Mouse (Mus musculus): ENCODE data around the gene Ubtd1.

Gene Ubtd1

DNA sequence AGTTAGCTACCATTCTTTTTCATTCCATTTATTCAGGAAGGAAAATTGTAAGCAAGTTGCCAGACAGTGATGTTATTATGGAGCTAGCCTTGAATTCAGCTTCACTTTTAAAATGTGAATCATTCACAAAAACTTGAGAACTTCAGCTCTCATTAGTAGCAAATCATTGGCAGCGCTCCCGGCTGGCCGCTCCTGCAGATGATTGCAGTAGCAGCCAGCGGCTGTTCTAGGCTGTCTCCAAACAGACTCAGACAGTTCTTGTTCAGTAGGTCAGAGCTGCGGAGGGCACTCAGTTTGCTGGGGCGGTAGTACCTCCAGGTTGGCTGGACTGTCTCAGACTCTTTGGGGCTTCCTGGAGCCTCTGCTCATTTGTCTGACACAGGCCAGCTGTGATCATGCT lies 11.9 kb downstream of the Ubtd1 start:
- in situ Hi-C loops (cut with MseI, MboI), result no loop called here

DNA sequence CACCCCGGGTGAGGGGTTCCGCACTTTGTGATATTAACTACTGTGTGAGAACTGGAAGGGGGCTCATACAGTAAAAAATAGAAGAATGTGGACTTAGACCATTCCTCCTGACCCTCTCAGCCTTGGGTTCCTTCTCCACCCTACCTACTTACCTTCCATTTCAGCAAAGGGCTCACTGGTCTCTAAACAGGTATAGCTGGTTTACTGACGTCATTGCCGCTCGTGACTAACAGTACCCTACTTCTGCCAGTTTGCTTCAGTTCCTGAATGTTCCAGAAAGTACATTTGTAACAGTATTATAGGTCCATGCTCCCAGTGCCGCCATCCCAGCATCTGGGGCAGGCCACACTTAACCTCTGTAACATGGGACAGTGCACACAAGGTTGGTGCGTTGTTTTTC lies 12.5 kb downstream of the Ubtd1 start:
- in situ Hi-C loops (cut with MseI, MboI), result no loop called here

DNA sequence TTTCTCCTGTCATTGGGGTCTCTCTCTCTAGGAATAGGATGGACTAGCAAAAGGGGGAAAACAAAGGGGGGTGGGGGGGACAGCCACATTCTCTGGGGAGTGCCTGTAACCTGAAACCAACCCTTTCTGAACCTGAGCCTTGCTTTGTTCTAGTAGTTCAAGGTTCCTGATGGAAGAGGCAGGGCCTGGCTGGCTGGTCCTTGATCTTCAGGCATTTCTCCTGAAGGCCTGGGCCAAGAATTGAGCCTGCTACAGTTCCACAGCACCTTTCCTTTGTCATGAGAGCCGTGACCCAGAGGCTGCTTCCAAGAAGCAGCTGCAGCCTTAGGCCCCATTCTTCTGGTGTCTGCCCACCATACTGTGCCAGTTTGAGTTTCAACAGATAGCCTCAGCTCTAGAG lies 13.9 kb downstream of the Ubtd1 start:
- in situ Hi-C loops (cut with MseI, MboI), result no loop called here

DNA sequence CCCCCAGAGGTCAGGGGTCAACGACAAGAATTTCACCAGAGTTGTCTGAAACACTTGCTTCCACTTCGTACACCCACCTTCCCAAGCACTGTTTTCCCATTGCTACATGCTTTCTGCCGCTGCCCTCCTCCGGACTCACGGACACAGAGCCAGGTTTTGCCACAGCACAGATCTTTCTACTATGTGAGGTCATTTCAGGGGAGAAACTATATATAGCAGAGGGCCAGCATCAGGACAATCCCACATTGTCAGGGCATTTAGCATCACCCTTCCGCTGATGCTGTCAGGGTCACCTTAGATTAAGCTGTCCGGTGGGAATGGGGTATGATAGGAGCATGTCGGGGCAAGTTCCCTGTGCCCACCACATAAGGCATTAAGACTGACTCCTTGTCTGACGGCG lies 15.5 kb downstream of the Ubtd1 start:
- in situ Hi-C loops (cut with MseI, MboI), result no loop called here

DNA sequence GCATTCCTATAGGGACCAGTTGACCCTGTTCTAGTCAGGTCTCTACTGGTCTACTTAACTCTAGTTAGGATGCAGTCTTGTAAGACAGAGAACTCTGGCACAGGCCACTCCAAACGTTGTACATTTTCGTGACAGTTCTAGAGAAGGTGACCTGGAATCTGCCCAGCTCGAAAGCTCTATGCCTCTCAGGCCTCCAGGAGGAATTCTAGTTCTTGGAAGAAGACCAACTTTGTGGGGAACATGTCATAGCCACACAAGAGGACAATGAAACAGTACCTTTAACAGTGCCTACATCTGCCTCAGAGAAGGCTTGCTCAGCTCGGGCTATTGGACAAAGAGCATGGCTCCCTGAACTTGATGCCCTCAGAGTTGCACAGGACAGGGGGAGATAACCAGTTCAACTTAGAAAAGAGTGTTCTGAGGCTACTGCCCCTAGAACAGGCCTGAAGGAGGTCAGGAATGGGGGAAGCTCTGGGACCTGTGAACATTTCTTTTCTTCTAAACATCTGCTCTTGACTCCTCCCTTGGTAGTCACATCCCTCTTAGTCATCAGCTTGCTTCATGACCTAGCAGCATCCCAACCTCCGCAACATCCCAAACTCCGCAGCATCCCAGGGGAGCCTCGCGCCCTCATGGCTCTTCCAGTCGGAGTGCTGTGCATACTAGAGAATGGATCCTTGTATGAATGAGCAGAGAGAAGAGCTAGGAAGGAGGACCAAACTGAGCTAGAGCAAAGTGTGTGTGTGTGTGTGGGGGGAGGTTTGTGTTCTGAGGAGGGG lies 17.4 kb downstream of the Ubtd1 start:
- in situ Hi-C loops (cut with MseI, MboI), result no loop called here

DNA sequence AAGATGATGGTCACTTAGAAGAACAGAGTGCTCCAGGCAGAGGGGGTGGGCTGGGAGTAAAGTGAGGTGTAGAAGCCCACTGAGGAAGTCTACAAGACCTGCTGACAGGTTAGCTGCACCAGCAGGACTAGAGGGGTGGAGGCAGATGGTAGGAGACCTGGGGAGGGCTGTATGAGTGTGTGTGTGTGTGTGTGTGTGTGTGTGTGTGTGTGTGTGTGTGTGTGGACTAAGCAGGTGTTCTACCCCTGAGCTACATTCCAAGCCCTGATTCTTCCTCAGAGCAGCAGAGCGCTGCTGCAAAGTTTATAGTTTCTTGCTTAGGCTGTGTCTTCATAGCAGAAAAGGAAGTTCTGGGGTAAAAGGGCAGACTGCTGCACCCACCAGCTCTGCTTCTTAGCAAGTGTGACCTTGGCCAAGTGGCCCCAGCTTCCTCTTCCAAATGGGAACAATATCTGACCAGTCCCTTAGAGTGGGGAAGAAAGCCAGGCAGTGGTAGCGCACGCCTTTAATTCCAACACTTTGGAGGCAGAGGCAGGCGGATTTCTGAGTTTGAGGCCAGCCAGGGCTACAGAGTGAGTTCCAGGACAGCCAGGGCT lies 18.2 kb downstream of the Ubtd1 start:
- in situ Hi-C loops (cut with MseI, MboI), result no loop called here

DNA sequence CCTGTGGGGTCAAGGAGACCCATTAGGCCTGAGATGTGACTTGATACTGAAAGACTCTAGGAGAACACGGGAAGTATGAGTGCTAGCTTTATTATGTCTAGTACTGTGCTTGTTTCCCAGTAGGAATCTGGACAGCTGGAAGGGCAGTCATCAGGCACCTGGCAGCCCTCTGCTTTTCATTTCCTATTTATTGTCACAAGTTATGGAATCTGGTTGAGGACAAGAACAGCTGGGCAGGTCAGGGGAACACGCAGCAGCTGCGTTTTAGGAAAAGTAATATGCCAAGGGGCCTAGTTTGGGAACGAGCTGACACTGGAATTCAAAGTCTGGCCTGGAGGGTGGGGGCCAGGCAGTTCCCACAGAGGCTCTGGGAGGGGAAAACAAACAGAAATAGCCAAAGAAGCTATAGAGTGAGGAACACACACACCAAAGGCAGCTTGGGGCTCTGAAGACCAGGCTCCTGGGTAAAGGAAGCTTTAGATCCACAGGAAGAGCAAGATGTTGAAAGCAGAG lies 18.9 kb downstream of the Ubtd1 start:
- in situ Hi-C loops (cut with MseI, MboI), result no loop called here

DNA sequence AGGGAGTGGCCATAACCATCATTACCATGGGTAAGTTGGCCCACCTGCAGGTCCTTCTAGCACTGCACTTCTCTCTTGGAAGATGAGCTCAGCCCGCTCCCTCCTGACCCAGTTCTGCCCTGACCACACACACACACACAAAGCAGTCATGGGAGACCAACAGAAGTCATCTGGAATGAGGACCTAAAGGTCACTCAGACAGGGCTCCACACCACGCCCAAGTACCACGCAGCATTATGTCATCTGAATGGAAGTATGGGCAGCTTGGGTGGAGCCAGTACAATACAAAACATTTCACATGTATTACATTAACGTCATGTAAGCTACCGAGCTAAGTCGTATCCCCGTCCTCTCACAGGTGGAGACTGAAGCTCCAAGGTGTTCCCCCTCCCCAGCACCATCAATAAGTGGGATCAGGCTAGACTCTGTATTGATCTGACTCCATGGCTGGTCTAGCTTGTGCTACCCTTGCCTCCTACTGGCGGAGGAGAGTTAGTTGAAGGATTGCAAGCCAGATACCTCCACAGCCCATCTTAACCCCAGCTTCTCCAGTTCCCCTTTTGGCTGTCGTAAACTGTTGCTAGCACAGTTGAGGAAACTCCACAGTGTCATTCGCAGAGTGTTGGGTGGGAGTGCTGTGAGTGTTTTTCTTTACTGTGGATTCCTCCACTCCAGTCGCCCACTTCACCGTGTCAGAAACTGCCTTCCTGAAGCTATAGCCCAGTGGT lies 19.9 kb downstream of the Ubtd1 start:
- in situ Hi-C loops (cut with MseI, MboI), result no loop called here

DNA sequence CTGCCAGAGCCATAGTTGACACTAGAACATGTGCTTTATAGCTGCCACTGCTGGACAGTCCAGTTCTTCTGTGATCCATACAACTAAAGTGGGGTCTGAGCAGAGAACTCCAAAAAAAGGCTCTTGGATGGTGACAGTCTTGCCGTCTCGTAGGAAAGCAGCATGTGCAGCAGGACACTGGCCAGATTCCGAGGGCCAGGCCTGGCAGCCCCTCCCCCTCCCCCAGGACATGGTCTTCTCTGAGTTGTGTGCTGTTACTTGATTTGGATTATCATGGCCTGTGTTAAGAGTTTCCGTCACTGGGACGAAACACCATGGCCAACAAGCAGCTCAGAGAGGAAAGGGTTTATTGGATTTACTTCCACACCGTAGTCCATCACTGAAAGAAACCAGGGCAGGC lies 22.7 kb downstream of the Ubtd1 start:
- in situ Hi-C loops (cut with MseI, MboI), result no loop called here

DNA sequence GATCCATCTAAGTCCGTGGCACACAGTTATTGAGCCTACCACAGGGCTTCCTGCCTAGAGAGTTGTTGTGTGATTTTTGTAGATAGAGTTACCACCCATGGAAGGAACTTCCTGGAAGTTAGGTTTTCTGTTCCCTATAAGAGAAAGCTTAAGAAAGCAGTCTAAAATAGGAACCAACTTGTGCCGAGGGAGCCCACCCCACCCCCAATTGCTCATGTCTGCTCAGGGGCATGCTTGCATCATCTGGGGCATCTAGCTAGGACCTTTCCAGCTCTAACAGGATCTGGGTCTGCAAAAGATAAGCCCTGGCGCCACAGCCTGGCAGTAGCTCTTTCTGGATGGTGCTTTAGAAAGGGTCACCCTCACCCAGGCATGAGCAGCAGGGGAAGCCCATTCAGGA lies 24.1 kb downstream of the Ubtd1 start:
- in situ Hi-C loops (cut with MseI, MboI), result no loop called here

DNA sequence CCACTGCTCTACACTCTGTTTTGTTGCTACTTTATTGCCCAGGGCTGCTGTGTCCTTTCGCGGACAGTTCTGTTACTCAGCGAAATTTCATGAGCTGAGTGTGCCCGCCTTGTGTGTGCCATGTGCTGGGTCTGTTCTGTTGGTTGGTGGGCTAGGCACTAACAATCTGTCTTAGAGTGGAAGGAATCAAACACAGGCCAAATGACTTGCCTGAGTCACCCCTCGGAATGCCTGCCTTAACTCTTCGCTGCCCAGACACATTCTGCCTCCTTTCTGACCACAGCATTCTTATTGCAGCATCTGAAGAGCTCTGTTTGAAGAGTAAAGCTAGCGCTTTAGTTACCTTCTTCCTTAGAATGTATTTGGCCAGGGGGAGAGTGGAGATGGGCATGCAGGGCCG lies 25.0 kb downstream of the Ubtd1 start:
- in situ Hi-C loops (cut with MseI, MboI), result no loop called here

DNA sequence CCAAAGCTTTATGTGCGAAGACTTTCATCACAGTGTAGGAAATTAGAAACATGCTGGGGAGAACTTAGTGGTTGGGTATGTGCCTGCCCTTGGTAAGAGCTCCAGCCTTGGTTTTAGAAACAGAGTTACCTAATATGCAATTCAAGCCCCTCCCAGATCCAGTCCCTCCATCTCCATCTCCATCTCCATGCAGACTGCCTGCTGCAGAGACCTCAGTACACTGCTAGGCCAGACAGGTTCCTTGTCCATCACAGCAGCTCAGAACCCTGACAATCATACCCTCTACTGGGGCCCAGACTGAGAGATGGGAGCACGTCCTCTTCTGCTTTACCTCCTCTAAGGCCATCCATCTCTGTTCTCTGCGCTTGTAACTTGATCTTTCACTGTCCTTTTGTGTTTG lies 27.0 kb downstream of the Ubtd1 start:
- in situ Hi-C loops (cut with MseI, MboI), result no loop called here

DNA sequence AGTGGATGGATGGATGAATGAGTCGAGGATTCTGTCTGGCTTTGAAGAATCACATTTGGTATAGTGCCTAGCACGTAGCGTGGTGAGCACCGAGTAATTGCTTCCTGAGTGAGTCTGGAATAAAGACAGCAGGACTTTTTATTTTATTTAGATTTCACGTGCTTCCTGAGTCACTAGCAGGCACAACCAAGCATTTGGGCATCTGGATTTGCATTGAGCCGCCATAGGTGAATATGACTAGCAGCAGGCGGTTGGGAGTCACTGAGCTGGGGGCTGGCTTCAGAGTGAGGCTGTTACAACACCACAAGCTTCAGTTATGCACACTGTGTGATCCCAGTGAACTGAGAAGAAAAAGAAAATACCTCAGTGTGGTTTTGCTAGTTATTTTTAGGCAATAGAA lies 27.5 kb downstream of the Ubtd1 start:
- in situ Hi-C loops (cut with MseI, MboI), result no loop called here

DNA sequence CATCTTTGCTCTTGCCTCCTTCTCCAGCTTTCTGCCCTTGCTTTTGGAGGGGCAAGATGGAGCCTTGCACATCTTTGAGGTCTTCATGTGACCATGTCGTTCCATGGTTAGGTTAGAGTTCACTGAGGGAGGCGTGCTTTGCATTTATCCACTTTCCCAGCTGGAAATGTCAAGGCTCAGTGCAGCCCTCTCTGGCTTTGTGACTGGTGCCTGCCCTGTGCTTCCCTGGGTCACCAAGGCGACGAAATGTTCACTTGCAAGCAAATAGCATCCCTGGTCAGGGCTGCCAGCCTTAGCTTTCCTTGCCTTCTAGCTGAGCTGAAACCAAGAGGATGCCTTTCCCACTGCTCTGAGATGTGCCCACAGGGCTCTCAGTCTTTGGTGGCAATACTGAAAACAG lies 28.9 kb downstream of the Ubtd1 start:
- in situ Hi-C loops (cut with MseI, MboI), result no loop called here

DNA sequence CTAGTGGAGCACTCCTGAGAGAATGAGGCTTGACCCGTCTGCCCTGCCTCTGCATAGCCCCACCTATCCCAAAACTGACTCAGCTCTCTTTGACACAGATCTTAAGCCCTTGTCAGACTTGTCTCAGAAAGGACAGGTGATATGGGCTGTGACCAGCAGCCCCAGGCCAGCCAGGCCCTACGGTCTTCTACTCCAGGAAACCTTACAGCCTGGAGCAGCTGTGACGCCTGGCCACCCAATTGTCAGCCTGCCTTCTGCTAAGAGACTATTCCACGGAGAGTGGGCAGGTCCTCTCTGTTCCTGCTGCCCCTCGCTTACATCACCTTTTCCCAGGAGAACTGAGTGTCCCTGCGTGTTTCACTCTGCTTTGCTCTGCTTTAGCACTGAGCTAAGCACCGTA lies 29.6 kb downstream of the Ubtd1 start:
- in situ Hi-C loops (cut with MseI, MboI), result no loop called here

DNA sequence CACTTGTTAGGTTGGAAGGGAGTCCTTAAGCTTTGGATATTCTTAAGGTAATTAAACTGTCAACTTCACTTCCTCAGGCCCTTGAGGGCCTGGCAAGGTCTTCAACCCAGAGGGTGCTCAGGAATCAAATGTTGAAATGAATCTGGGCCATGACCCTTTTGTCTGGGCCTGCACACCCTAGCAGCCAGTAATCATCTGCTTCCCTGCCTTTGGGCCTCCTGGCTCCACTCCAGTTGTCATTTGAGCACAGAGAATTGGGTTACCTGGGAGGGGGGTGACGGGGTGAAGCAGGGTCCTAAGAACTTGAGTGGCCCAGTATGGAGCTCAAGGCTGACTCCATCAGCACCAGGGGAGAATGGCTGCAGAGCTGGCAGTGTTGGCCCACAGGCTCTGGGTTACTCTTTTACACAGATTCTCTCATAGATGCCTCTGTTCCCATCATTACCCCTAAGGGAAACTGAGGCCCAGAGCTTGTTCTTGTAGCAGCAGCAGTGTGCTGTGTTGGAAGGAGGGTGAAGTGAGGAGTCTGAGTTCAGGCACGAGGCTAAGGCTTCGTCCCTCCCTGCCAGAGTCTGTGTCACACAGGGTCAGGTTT lies 32.8 kb downstream of the Ubtd1 start:
- in situ Hi-C loops (cut with MseI, MboI), result no loop called here

DNA sequence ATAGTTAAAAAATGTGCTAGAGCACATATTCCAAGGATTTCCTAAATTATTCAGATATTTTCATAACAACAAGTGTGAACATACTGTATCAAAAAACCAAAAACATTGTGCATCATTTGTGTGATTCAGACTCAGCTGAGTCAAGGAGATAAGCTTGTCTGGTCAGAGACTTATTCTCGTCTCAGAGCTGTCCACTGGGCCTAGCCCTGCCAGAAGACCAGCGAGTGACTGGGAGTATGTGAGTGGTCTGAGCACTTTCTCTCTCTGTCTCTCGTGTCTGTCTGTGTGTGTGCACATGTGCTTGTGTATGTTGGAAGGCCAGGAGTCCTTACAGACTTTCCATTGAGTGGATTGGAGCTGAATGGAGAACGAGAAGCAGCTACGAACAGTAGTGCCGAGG lies 33.4 kb downstream of the Ubtd1 start:
- in situ Hi-C loops (cut with MseI, MboI), result no loop called here

DNA sequence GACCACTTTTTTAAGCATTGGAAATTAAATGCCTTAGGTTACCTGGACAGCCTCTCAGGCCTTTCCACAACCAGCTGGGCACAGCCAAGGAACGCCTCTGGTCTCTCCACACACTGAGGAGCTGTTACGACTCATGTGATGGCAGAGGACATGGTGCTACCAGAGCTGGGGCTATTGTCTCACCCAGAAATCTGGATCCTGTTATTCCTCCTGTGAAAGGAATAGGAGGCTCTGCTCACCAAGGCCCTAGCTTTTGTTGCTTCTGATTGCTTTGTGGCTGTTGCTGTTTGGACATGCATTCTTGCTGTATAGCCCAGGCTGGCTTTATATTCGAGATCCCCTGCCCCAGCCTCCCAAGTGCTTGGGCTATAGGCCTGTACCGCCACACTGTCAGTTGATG lies 34.7 kb downstream of the Ubtd1 start:
- in situ Hi-C loops (cut with MseI, MboI), result no loop called here

DNA sequence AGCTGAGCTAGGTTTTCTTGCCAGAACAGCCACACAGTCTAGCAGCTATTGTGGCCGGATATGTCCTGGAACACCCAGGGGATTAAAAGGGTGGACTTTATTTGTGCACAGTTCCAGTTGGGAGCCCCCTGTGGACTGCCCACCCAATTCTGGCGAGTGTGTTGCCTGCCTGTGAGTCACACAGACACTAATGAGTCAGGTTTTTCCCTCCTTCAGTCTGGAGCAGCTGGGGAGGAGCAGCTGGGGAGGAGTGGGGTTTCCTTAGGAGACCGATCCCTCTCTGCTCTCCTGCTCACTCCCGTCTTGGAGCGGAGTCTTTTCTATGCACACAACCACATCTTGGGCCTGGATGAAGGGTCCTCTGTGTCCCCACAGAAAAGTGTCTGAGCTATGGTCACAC lies 35.3 kb downstream of the Ubtd1 start:
- in situ Hi-C loops (cut with MseI, MboI), result no loop called here

DNA sequence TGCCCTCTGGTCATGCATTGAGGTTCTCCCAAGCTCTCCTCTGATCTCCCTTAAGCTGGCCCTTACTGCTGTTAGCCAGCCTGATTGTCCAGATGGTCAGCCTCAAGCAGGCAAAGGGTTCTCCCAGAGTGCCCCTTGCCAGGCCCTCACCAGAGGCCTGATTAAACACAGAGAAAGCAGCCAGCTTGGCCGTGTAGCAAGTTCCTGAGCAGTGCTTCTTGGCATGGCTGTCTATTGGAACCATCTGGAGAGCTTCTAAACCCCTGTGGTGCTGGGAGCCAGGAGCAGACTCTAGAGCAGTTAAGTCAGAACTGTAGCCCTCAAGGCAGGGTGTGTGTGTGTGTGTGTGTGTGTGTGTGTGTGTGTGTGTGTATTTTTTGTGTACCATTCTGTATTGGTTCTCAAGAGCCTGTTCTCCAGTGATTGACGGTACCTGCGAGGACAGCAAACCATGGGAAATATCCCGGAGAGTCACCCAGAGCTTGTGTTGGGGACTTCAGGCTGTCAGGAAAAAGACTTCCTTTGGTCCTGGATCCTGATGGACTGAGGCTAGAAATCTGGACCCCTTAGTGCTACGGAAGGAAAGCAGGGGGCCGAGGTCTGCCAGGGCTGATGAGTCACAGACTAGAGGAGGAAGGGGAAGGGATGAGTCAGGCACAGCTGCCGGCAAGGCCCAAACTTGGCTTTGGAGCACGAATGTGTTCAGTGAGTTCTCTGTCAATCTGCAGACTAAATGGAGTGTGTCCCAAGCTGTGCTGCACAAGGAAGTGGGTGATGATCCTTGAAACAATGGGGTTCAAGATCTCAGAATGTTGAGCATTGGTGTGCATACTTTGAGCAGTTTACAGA lies 36.1 kb downstream of the Ubtd1 start:
- in situ Hi-C loops (cut with MseI, MboI), result no loop called here

DNA sequence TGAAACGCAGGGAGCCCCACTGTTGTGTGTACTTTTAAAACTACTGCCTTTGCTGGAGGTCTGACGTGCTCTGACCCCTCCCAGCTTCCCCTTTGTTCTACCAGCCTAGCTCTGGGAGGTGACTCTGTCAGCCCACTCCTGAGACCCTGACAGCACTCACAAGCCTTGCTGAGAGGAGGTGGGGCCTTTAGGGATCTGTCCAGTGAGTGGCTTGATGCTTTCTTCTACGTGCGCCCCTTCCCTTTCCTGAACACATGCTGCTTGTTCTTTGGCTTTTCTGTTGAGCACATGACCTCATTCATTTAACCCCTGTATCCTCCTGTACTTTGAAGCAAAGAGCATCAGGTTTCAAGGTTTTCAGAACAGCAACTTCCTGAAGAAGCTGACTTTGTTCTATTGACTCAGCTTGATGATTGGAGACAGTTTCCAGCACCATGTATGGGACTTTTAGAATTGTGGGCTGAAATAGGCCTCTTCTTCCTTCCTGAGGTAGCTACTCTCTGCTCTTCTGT lies 37.5 kb downstream of the Ubtd1 start:
- in situ Hi-C loops (cut with MseI, MboI), result no loop called here

Data from mouse trophoblast stem cell (cell line).